Mouse (Mus musculus): ENCODE results near the gene Olfr1061. TPM values are rescaled to one million over a fixed set of nuclear protein-coding genes. Genes with fewer than 3 reads are reported as not detected.

Olfr1061 gene
- polyA plus RNA-seq, 1 experiment from 2014 or later, result not detected

Other genes starting within 250 kb of the Olfr1061 start
- not detected in 2 replicates for gene Olfr1043, start 246.5 kb downstream of the Olfr1061 start, polyA plus RNA-seq (2015; fragmentation: Nextera tagmentation; extraction: Ambion mirVana)
- gene Olfr1044, start 236.2 kb downstream of the Olfr1061 start, polyA plus RNA-seq (2015; fragmentation: Nextera tagmentation; extraction: Ambion mirVana), result not detected in 2 replicates
- gene Olfr52, start 228.4 kb downstream of the Olfr1061 start, polyA plus RNA-seq (2015; fragmentation: Nextera tagmentation; extraction: Ambion mirVana), result not detected in 2 replicates
- not detected in 2 replicates for gene Olfr1045, start 211.0 kb downstream of the Olfr1061 start, polyA plus RNA-seq (2015; fragmentation: Nextera tagmentation; extraction: Ambion mirVana)
- gene Olfr1046, start 194.7 kb downstream of the Olfr1061 start, polyA plus RNA-seq (2015; fragmentation: Nextera tagmentation; extraction: Ambion mirVana), result not detected in 2 replicates
- gene Olfr1047, start 182.6 kb downstream of the Olfr1061 start, polyA plus RNA-seq (2015; fragmentation: Nextera tagmentation; extraction: Ambion mirVana), result not detected in 2 replicates
- not detected in 2 replicates for gene Olfr1048, start 173.8 kb downstream of the Olfr1061 start, polyA plus RNA-seq (2015; fragmentation: Nextera tagmentation; extraction: Ambion mirVana)
- not detected in 2 replicates for gene Olfr1049, start 155.7 kb downstream of the Olfr1061 start, polyA plus RNA-seq (2015; fragmentation: Nextera tagmentation; extraction: Ambion mirVana)
- gene Olfr1051, start 135.0 kb downstream of the Olfr1061 start, polyA plus RNA-seq (2015; fragmentation: Nextera tagmentation; extraction: Ambion mirVana), result not detected in 2 replicates
- not detected in 2 replicates for gene Olfr1052, start 121.6 kb downstream of the Olfr1061 start, polyA plus RNA-seq (2015; fragmentation: Nextera tagmentation; extraction: Ambion mirVana)
- gene Olfr1053, start 98.8 kb downstream of the Olfr1061 start, polyA plus RNA-seq (2015; fragmentation: Nextera tagmentation; extraction: Ambion mirVana), result not detected in 2 replicates
- gene Olfr1054, start 78.6 kb downstream of the Olfr1061 start, polyA plus RNA-seq (2015; fragmentation: Nextera tagmentation; extraction: Ambion mirVana), result not detected in 2 replicates
- gene Olfr1055, start 63.8 kb downstream of the Olfr1061 start, polyA plus RNA-seq (2015; fragmentation: Nextera tagmentation; extraction: Ambion mirVana), result not detected in 2 replicates
- not detected in 2 replicates for gene Olfr1056, start 51.6 kb downstream of the Olfr1061 start, polyA plus RNA-seq (2015; fragmentation: Nextera tagmentation; extraction: Ambion mirVana)
- not detected in 2 replicates for gene Olfr1057, start 35.7 kb downstream of the Olfr1061 start, polyA plus RNA-seq (2015; fragmentation: Nextera tagmentation; extraction: Ambion mirVana)
- gene Olfr1058, start 25.5 kb downstream of the Olfr1061 start, polyA plus RNA-seq (2015; fragmentation: Nextera tagmentation; extraction: Ambion mirVana), result not detected in 2 replicates
- gene Olfr1062, start 12.7 kb upstream of the Olfr1061 start, polyA plus RNA-seq (2015; fragmentation: Nextera tagmentation; extraction: Ambion mirVana), result not detected in 2 replicates
- not detected in 2 replicates for gene Olfr1065, start 36.5 kb upstream of the Olfr1061 start, polyA plus RNA-seq (2015; fragmentation: Nextera tagmentation; extraction: Ambion mirVana)
- not detected in 2 replicates for gene Olfr1066, start 42.2 kb upstream of the Olfr1061 start, polyA plus RNA-seq (2015; fragmentation: Nextera tagmentation; extraction: Ambion mirVana)
- not detected in 2 replicates for gene Olfr228, start 73.3 kb upstream of the Olfr1061 start, polyA plus RNA-seq (2015; fragmentation: Nextera tagmentation; extraction: Ambion mirVana)
- not detected in 2 replicates for gene Olfr1076, start 94.4 kb upstream of the Olfr1061 start, polyA plus RNA-seq (2015; fragmentation: Nextera tagmentation; extraction: Ambion mirVana)
- gene Olfr1079, start 128.4 kb upstream of the Olfr1061 start, polyA plus RNA-seq (2015; fragmentation: Nextera tagmentation; extraction: Ambion mirVana), result not detected in 2 replicates
- gene Olfr1080, start 144.2 kb upstream of the Olfr1061 start, polyA plus RNA-seq (2015; fragmentation: Nextera tagmentation; extraction: Ambion mirVana), result not detected in 2 replicates
- gene Olfr1082, start 184.9 kb upstream of the Olfr1061 start, polyA plus RNA-seq (2015; fragmentation: Nextera tagmentation; extraction: Ambion mirVana), result not detected in 2 replicates
- gene Olfr1084, start 225.7 kb upstream of the Olfr1061 start, polyA plus RNA-seq (2015; fragmentation: Nextera tagmentation; extraction: Ambion mirVana), result not detected in 2 replicates
- gene Olfr1085, start 248.0 kb upstream of the Olfr1061 start, polyA plus RNA-seq (2015; fragmentation: Nextera tagmentation; extraction: Ambion mirVana), result not detected in 2 replicates